Comparison of ENCODE assay signal across 10 mouse cellular contexts in the genomic region with DNA sequence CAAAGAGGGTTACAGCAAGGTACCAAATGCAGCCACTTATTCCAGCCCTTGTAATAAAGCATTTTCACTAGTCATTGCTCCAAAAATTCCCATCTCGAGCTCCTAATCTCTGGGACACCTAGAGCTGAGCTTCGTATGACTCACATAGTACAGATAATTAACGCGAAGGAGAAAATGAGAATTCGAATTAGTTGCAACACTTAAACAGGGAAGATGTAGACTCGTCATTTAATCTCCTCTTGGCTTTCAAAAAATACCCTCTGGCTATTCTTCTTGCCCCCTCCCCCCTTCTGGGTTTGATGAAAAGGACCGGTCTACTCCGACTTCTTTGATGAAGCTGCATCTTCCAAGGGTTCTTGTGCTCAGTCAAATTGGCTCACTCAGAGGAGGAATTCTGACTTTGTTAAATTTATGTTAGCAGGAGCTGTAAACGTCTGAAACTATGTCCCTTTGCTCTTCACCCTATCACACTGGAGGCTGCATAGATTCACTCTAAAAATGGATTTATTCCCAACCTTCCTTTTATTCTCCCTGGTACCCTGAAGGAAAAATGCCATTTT. TPM values are rescaled to one million over a fixed set of nuclear protein-coding genes. Genes with fewer than 3 reads are reported as not detected.
DNase-seq lines count a peak whose midpoint lies in the region; ATAC-seq and TF ChIP-seq lines count a peak whose summit lies in the region.
"Had no signal": no experiment of that assay in that cellular context is flagged by ENCODE, and none has a peak within 500 bp of the region (broad histone marks: within the 10 kb centered on the region; RNA-seq: fewer than 3 reads in every experiment).

No protein-coding gene starts in this region.

- no peak for ATAC-seq in kidney, postnatal 0 days (replicated peaks; ENCODE audit: low FRiP score, low read depth)
- no peak for ATAC-seq in hindbrain, embryonic 12.5 days (ENCODE audit: low FRiP score)
- no peak for ATAC-seq in midbrain, postnatal 0 days (ENCODE audit: low FRiP score)
- no peak for ATAC-seq in granulocyte monocyte progenitor cell, adult 5-6 weeks (replicated peaks; ENCODE audit: poor library complexity, severe bottlenecking)

- H3K9me3 ChIP-seq in kidney, postnatal 0 days (replicated peaks; ENCODE audit: low read length), result no peaks in the 10 kb centered on the region
- H3K9me3 ChIP-seq in hindbrain, embryonic 12.5 days (replicated peaks), result no peaks in the 10 kb centered on the region
- H3K9me3 ChIP-seq in midbrain, postnatal 0 days (ENCODE audit: low read length), result no peaks in the 10 kb centered on the region

- H3K27ac ChIP-seq in kidney, postnatal 0 days, result no peak overlapping the region
- no peak overlapping the region for H3K27ac ChIP-seq in hindbrain, embryonic 12.5 days
- peak overlapping the region; percentile 72; the same call in 1 of the 2 replicates for H3K27ac ChIP-seq in midbrain, postnatal 0 days (ENCODE audit: low read depth, low read length)

- no peak overlapping the region for H3K4me2 ChIP-seq in kidney, postnatal 0 days (ENCODE audit: low read length)
- H3K4me2 ChIP-seq in hindbrain, embryonic 12.5 days (replicated peaks), result peak overlapping the region; percentile 56; the same call in 1 of the 2 replicates
- H3K4me2 ChIP-seq in midbrain, postnatal 0 days (ENCODE audit: low read depth, low read length, poor library complexity, severe bottlenecking), result peak overlapping the region; percentile 67

- H3K4me3 ChIP-seq in kidney, postnatal 0 days (replicated peaks; ENCODE audit: low read depth, low read length), result 0 out of 2 replicates have a peak overlapping the region, but pooled peaks have one; percentile 39
- H3K4me3 ChIP-seq in hindbrain, embryonic 12.5 days, result no peak overlapping the region
- H3K4me3 ChIP-seq in midbrain, postnatal 0 days (ENCODE audit: low read depth, low read length), result peak overlapping the region; percentile 36

- H3K27me3 ChIP-seq in kidney, postnatal 0 days (ENCODE audit: insufficient read depth, low read length), result peaks cover 56% of the 10 kb centered on the region
- H3K27me3 ChIP-seq in hindbrain, embryonic 12.5 days, result peaks cover 74% of the 10 kb centered on the region
- 0 out of 2 replicates have a peak, but pooled peaks cover 11% of the 10 kb centered on the region for H3K27me3 ChIP-seq in midbrain, postnatal 0 days (ENCODE audit: insufficient read depth, low read length)

- H3K9ac ChIP-seq in kidney, postnatal 0 days (ENCODE audit: low read depth, low read length), result no peak overlapping the region
- H3K9ac ChIP-seq in hindbrain, embryonic 12.5 days, result no peak overlapping the region
- no peak overlapping the region for H3K9ac ChIP-seq in midbrain, postnatal 0 days (replicated peaks; ENCODE audit: low read length, poor library complexity, severe bottlenecking)

- H3K36me3 ChIP-seq in kidney, postnatal 0 days (ENCODE audit: insufficient read depth, low read length), result no peaks in the 10 kb centered on the region
- H3K36me3 ChIP-seq in hindbrain, embryonic 12.5 days, result no peaks in the 10 kb centered on the region
- H3K36me3 ChIP-seq in midbrain, postnatal 0 days (ENCODE audit: insufficient read depth, low read length), result no peaks in the 10 kb centered on the region

- DNase-seq in embryo, embryonic 10.5 days (ENCODE audit: low spot score), result peak; percentile 51
- no peak for DNase-seq in embryo, embryonic 10 days (ENCODE audit: low spot score)
- peak; percentile 24 for DNase-seq in kidney, postnatal 0 days (ENCODE audit: low spot score)
- DNase-seq in kidney, postnatal 14 days, result no peak
- no peak for DNase-seq in midbrain, postnatal 0 days (ENCODE audit: low spot score)
- DNase-seq in testis, postnatal 14 days (ENCODE audit: low spot score), result no peak
- DNase-seq: adrenal gland, postnatal 36 days; lung, postnatal 4 days had no signal

- 3% methylated on average over 9 of the region's 9 CpGs for WGBS in kidney, postnatal 0 days
- WGBS in hindbrain, embryonic 12.5 days, result 2% methylated on average over 9 of the region's 9 CpGs
- 7% methylated on average over 9 of the region's 9 CpGs for WGBS in midbrain, postnatal 0 days

- TF ChIP-seq CTCF in kidney, postnatal 0 days (IDR thresholded peaks at IDR 0.05; ENCODE audit: low read depth), result no peak
- no peak for TF ChIP-seq CTCF in midbrain, postnatal 0 days (IDR thresholded peaks at IDR 0.05)

- H3K4me1 ChIP-seq in kidney, postnatal 0 days (replicated peaks; ENCODE audit: insufficient read depth, low read length), result peaks cover 33% of the 10 kb centered on the region
- peaks cover 50% of the 10 kb centered on the region for H3K4me1 ChIP-seq in hindbrain, embryonic 12.5 days
- H3K4me1 ChIP-seq in midbrain, postnatal 0 days (ENCODE audit: insufficient read depth, low read length), result no peaks in the 10 kb centered on the region; the same call in 1 of the 2 replicates

RNA-seq across cellular contexts. Expression of a gene that starts 2.1 kb away (rescaled TPM):
- polyA plus RNA-seq in kidney, postnatal 0 days (2015; fragmentation: Nextera tagmentation; extraction: Ambion mirVana), result 16.2 and 17.8 TPM in 2 replicates
- 31.9 and 33.6 TPM in 2 replicates for polyA plus RNA-seq in hindbrain, embryonic 12.5 days (2016; fragmentation: Nextera tagmentation; extraction: Ambion mirVana)
- 42.0 and 48.6 TPM in 2 replicates for total RNA-seq in midbrain, postnatal 0 days (2014; rRNA removed)
- polyA plus RNA-seq in midbrain, postnatal 0 days (2015; fragmentation: Nextera tagmentation; extraction: Ambion mirVana), result 50.4 and 52.0 TPM in 2 replicates
- not detected in 2 replicates for total RNA-seq in granulocyte monocyte progenitor cell, adult 5-6 weeks (2014; fragmentation: Nextera tagmentation)
- total RNA-seq in granulocyte monocyte progenitor cell, adult 5-6 weeks (2017), result not detected in 2 replicates

Comparison
In these comparisons a context has a peak if more than half of its experiments do, and no peak if none do; other contexts are left out.
1. DNase-seq: peak in embryo, embryonic 10.5 days (single experiment) and kidney, postnatal 0 days (single experiment); none in embryo, embryonic 10 days (single experiment), kidney, postnatal 14 days (single experiment), midbrain, postnatal 0 days (single experiment) and testis, postnatal 14 days (single experiment).